Mouse (Mus musculus) lung, postnatal 0 days (tissue): ENCODE data around the gene Fcer1g. TPM values are rescaled to one million over a fixed set of nuclear protein-coding genes. Genes with fewer than 3 reads are reported as not detected.
A peak's percentile ranks its signal among the peaks of the same experiment; 100 is the strongest.

Experiments
- ATAC-seq: fragments of 200-750 bp; cut with Nextera tagmentation; 2 replicates; pipeline ENCODE4 v1.8.0; 2017; ENCODE audit warnings: moderate library complexity
- DNase-seq: peaks from one replicate; pipeline ENCODE4 v3.0.0-alpha.2; 2016; ENCODE audit warnings: low spot score
- H3K27ac ChIP-seq: fragments of 300-500 bp; sonication (generic); 2 replicates; pipeline ENCODE4 v1.5.1; 2014; ENCODE audit warnings: antibody characterized with exemption, mild to moderate bottlenecking, low read length, mixed read lengths
- H3K27me3 ChIP-seq: fragments of 300-500 bp; sonication (generic); replicated peaks from 2 replicates; pipeline ENCODE4 v1.6.1; 2014; ENCODE audit warnings: low read length, mixed read lengths; ENCODE audit not compliant: insufficient read depth
- H3K36me3 ChIP-seq: fragments of 300-500 bp; sonication (generic); 2 replicates; pipeline ENCODE4 v1.6.1; 2014; ENCODE audit warnings: low read length, mixed read lengths; ENCODE audit not compliant: insufficient read depth
- H3K4me1 ChIP-seq: fragments of 300-500 bp; sonication (generic); 2 replicates; pipeline ENCODE4 v1.6.1; 2014; ENCODE audit warnings: antibody characterized with exemption, low read depth, low read length, mixed read lengths; ENCODE audit not compliant: insufficient read depth
- H3K4me2 ChIP-seq: fragments of 300-500 bp; sonication (generic); replicated peaks from 2 replicates; pipeline ENCODE4 v1.6.1; 2014; ENCODE audit warnings: low read depth, mild to moderate bottlenecking, low read length, moderate library complexity, mixed read lengths
- H3K4me3 ChIP-seq: fragments of 300-500 bp; sonication (generic); 2 replicates; pipeline ENCODE4 v1.5.1; 2014; ENCODE audit warnings: low read depth, low read length
- H3K9ac ChIP-seq: fragments of 300-500 bp; sonication (generic); replicated peaks from 2 replicates; pipeline ENCODE4 v1.6.1; 2014; ENCODE audit warnings: low read depth, mild to moderate bottlenecking
- H3K9me3 ChIP-seq: fragments of 300-500 bp; sonication (generic); 2 replicates; pipeline ENCODE4 v1.6.1; 2016; ENCODE audit warnings: low read length, mixed read lengths
- CTCF ChIP-seq: IDR thresholded peaks from 2 replicates; pipeline ENCODE4 v1.5.1; 2016; ENCODE audit warnings: antibody characterized with exemption, mild to moderate bottlenecking
- EP300 ChIP-seq: IDR thresholded peaks from 2 replicates; pipeline ENCODE4 v1.6.1; 2016; ENCODE audit warnings: antibody characterized with exemption, mild to moderate bottlenecking, control low read depth
- WGBS: fragments of 180-500 bp; shearing (Covaris S2); extraction: QIAGEN DNeasy Blood & Tissue Kit; methylation state at CpG from one replicate; pipeline ENCODE4 v1.1.7; 2014; 5-methylcytosine and 5-hydroxymethylcytosine counted together
- polyA plus RNA-seq: library from polyadenylated mRNA; unstranded; fragments of >200 nt; fragmentation: Nextera tagmentation; extraction: Ambion mirVana; gene quantifications from 2 replicates; pipeline ENCODE4 v1.2.1, GENCODE M21; 2015

Gene Fcer1g
- polyA plus RNA-seq, 1 experiment from 2014 or later, result 130 TPM

DNA sequence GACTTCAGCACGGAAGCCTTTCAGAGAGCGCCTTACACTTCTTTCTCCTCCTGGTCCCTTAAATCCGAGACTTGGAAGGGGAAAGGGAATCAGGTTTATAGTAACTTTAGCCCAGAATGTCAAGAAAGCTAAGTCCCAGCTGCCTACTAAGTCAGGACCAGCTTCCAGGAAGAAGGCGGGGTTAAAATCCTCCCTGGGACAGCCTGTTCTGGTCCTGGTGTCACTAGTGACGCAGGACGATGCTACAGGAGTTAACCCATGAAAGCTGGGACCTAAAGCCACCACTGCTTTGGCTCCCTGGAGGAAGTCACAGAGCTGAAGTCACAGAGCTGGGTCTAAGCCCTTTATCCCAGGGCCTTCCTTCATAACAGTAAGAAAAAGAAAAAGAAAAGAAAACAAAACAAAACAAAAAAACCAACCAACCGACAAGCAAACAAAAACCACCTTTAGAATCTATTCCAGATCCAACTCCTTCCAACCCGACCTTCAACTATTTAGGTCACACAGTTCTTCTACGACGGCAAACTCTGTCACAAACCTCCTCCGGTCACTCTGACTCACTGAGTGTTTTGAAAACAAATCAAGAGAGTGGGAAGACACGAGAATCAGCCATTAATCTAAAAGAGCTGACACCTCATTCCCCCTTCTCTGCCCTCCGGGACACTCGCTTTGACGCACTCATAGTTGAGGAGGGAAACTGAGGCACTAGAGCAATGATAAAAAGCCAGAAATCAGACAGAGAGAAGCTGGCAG, 6.0 kb upstream of the Fcer1g start:
- Histone ChIP-seq H3K4me2 (no peak overlapping the region), H3K9ac (no peak overlapping the region), H3K4me1 (0 out of 2 replicates have a peak, but pooled peaks cover 3% of the 10 kb centered on the region), H3K36me3 (peaks cover 38% of the 10 kb centered on the region), H3K27me3 (no peaks in the 10 kb centered on the region), H3K9me3 (no peaks in the 10 kb centered on the region), H3K27ac (peak overlapping the region; percentile 74), H3K4me3 (no peak overlapping the region)
- ATAC-seq (peak; percentile 89), DNase-seq (peak; percentile 87)
- TF ChIP-seq EP300 (peak; percentile 99), CTCF (no peak)
- 66% methylated on average over 15 of the region's 15 CpGs for WGBS

DNA sequence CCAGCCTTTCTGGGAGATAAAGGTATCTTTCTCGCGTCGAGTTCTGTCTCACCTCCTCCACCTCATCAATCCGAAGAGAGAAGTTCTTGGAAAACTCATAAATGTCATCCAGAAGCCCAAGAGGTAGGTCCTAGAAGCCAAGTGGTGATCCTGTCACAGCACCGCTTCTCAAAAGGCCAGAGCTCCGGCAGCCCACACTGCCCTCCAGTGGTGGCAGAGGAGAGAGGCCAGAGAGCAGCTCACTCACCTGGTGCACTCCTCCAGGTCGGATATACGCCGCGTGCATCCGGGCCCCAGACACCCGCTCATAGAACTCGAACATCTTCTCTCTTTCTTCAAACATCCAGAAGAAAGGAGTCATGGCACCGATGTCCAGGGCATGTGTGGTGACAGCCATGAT, 4.3 kb upstream of the Fcer1g start:
- TF ChIP-seq EP300 (no peak), CTCF (peak; percentile 91)
- Histone ChIP-seq H3K27ac (no peak overlapping the region), H3K4me1 (0 out of 2 replicates have a peak, but pooled peaks cover 3% of the 10 kb centered on the region), H3K4me3 (no peak overlapping the region), H3K27me3 (no peaks in the 10 kb centered on the region), H3K9ac (no peak overlapping the region), H3K4me2 (no peak overlapping the region), H3K9me3 (no peaks in the 10 kb centered on the region), H3K36me3 (peaks cover 40% of the 10 kb centered on the region)
- ATAC-seq (peak; percentile 43), DNase-seq (peak; percentile 71)
- 70% methylated on average over 14 of the region's 14 CpGs for WGBS

DNA sequence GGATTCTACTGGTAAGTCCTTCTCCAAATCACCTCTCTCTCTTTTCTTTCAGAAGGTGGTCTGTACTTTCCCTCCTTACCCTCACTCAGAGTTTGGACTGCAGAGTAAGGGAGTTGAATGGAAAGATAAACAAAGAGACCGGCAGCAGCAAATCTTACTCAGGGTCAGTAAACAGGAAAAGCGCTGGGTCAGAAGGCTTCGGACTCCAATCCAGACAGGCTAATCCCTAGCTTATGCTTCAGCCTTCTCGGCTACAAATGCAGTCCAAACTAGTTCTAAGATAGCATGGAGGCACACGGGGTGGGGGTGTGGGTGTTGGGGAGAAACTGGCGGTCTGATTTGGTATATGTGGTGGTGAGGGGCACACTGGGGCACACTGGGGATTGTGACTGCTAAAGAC, 3.3 kb upstream of the Fcer1g start:
- 68% methylated on average over 6 of the region's 6 CpGs for WGBS
- TF ChIP-seq CTCF (no peak), EP300 (no peak)
- DNase-seq, result no peak
- Histone ChIP-seq H3K27ac (no peak overlapping the region), H3K9ac (no peak overlapping the region), H3K4me3 (no peak overlapping the region), H3K4me1 (0 out of 2 replicates have a peak, but pooled peaks cover 3% of the 10 kb centered on the region), H3K9me3 (no peaks in the 10 kb centered on the region), H3K4me2 (no peak overlapping the region), H3K27me3 (no peaks in the 10 kb centered on the region), H3K36me3 (peaks cover 40% of the 10 kb centered on the region)
- ATAC-seq, result no peak

DNA sequence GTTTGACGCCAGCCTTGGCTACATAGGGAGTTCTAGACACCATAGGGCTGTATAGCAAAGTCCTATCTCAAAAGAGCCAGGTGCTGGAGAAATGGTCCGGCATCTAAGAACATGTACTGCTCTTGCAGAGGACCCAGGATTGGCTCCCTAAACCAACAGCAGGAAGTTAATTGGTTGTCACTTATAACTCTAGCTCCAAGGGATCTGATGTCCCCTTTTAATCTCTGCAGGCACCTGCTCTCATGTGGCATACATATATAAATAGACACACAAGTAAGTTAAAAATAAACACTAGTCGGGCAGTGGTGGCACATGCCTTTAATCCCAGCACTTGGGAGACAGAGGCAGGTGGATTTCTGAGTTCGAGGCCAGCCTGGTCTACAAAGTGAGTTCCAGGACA, 1.6 kb upstream of the Fcer1g start:
- ATAC-seq, result no peak
- Histone ChIP-seq H3K4me2 (no peak overlapping the region), H3K36me3 (peaks cover 40% of the 10 kb centered on the region), H3K27me3 (no peaks in the 10 kb centered on the region), H3K4me3 (no peak overlapping the region), H3K9ac (no peak overlapping the region), H3K9me3 (no peaks in the 10 kb centered on the region), H3K27ac (no peak overlapping the region), H3K4me1 (0 out of 2 replicates have a peak, but pooled peaks cover 3% of the 10 kb centered on the region)
- no peak for DNase-seq
- 74% methylated on average over 4 of the region's 4 CpGs for WGBS
- TF ChIP-seq CTCF, result no peak
- TF ChIP-seq EP300, result no peak

DNA sequence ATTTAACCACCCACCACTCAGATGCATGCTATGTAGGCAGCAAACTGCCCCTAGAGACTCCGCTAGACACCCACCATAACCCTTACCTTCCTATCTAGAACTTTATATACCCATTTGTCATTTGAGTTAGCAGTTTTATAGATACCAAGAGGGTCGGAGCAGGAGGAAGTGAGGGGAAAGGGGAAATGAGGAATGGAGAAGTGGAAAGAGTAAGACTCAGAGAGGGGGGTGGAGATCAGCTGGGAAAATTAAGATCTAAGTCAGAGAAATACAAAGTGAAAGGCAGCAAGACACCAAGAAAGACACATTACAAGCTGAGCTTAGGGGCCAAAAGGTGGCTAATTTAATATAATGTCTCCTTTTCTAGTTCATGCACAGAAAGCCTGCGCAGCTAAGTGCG, 373 bp upstream of the Fcer1g start:
- ATAC-seq, result no peak
- 83% methylated on average over 4 of the region's 4 CpGs for WGBS
- no peak overlapping the region for H3K4me3 ChIP-seq
- peaks cover 38% of the 10 kb centered on the region for H3K36me3 ChIP-seq
- H3K27me3 ChIP-seq, result no peaks in the 10 kb centered on the region
- DNase-seq, result no peak
- no peak overlapping the region for H3K9ac ChIP-seq
- no peak overlapping the region for H3K4me2 ChIP-seq
- H3K4me1 ChIP-seq, result no peaks in the 10 kb centered on the region
- peak overlapping the region; percentile 87; the same call in 1 of the 2 replicates for H3K27ac ChIP-seq
- TF ChIP-seq EP300 (no peak), CTCF (no peak)
- no peaks in the 10 kb centered on the region for H3K9me3 ChIP-seq

DNA sequence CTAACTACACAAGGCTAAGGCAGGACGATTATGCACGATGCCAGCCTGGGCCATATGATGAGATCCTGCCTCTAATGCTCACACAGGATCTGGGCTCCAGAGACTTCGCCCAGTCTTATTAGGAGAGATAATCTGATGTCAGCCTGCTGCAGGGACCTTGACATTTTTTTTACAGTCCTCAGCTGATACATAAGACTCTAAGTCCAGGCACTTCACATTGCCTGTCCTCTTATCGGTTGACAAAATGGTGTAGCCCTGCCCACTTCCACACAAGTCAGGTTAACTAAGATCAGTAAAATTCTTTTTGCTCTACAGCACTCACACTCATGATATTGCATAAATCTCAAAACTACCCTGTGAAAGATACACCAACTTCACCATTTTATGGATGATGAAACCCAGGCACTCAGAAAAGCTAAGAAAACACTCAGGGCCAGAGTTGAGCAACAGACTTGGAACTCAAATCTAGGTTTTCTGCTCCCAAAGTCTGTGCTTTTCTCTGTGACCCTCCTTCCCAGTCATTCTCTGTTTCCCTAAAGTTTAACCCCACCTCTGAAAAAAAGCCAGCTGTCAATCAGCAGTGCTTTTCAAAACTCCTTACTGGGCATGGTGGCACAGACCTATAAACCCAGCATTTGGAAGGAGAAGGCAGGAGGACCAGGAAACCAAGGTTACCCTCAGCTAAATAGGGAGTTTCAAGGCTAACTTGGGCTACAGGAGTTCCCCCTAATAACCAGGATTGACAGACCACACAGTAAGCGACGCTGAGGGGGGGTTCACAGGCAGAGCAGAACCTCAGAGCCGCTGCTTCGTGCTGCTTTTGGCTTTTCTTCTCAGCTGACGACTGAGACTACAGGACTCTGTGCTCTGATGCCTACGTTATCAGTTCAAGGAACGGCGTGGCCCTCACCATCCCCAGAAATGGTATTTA, 1.1 kb downstream of the Fcer1g start:
- 70% methylated on average over 12 of the region's 12 CpGs for WGBS
- H3K36me3 ChIP-seq, result peaks cover 25% of the 10 kb centered on the region
- 0 out of 2 replicates have a peak overlapping the region, but pooled peaks have one; percentile 15 for H3K4me3 ChIP-seq
- ATAC-seq, result peak; percentile 88
- H3K4me2 ChIP-seq, result no peak overlapping the region
- DNase-seq, result peak; percentile 94
- H3K27me3 ChIP-seq, result no peaks in the 10 kb centered on the region
- 0 out of 2 replicates have a peak overlapping the region, but pooled peaks have one; percentile 8 for H3K9ac ChIP-seq
- TF ChIP-seq EP300, result peak; percentile 92
- TF ChIP-seq CTCF, result no peak
- H3K27ac ChIP-seq, result peak overlapping the region; percentile 87
- H3K4me1 ChIP-seq, result no peaks in the 10 kb centered on the region
- no peaks in the 10 kb centered on the region for H3K9me3 ChIP-seq
